Mouse (Mus musculus) heart, postnatal 0 days (tissue): ENCODE measurements at regions not wholly inside any gene's neighbourhood (a gene's known extent, or its start where the extent isn't known, plus 50 kb on each side); places are given as distances from the start of the nearest gene placed in this dataset.

ENCODE experiments used
- ATAC-seq: fragments of 200-750 bp; cut with Nextera tagmentation; 2 replicates; pipeline ENCODE4 v1.8.0; 2017; ENCODE audit warnings: low read depth, moderate number of reproducible peaks, moderate library complexity; ENCODE audit not compliant: insufficient read depth
- DNase-seq: peaks from one replicate; pipeline ENCODE4 v3.0.0-alpha.2; 2016; ENCODE audit warnings: low spot score
- H3K27ac ChIP-seq: fragments of 300-500 bp; sonication (generic); 2 replicates; pipeline ENCODE4 v1.5.1; 2014; ENCODE audit warnings: low read depth, mild to moderate bottlenecking
- H3K27me3 ChIP-seq: fragments of 300-500 bp; sonication (generic); 2 replicates; pipeline ENCODE4 v1.6.1; 2014; ENCODE audit warnings: low read length, mixed read lengths; ENCODE audit not compliant: control insufficient read depth, insufficient read depth
- H3K36me3 ChIP-seq: fragments of 300-500 bp; sonication (generic); replicated peaks from 2 replicates; pipeline ENCODE4 v1.6.1; 2014; ENCODE audit warnings: low read length, mixed read lengths; ENCODE audit not compliant: control insufficient read depth, insufficient read depth
- H3K4me1 ChIP-seq: fragments of 300-500 bp; sonication (generic); 2 replicates; pipeline ENCODE4 v1.6.1; 2014; ENCODE audit warnings: antibody characterized with exemption; ENCODE audit not compliant: control insufficient read depth, insufficient read depth
- H3K4me2 ChIP-seq: fragments of 300-500 bp; sonication (generic); 2 replicates; pipeline ENCODE4 v1.6.1; 2014; ENCODE audit warnings: low read depth, mild to moderate bottlenecking, low read length, moderate library complexity
- H3K4me3 ChIP-seq: fragments of 300-500 bp; sonication (generic); 2 replicates; pipeline ENCODE4 v1.5.1; 2014; ENCODE audit warnings: low read depth, low read length
- H3K9ac ChIP-seq: fragments of 300-500 bp; sonication (generic); replicated peaks from 2 replicates; pipeline ENCODE4 v1.6.1; 2014; ENCODE audit warnings: low read depth, low read length, mixed read lengths
- H3K9me3 ChIP-seq: fragments of 300-500 bp; sonication (generic); replicated peaks from 2 replicates; pipeline ENCODE4 v1.6.1; 2016; ENCODE audit warnings: low read length; ENCODE audit not compliant: control insufficient read depth
- CTCF ChIP-seq: IDR thresholded peaks from 2 replicates; pipeline ENCODE4 v1.5.1; 2016; ENCODE audit warnings: antibody characterized with exemption, control low read depth, low read depth
- EP300 ChIP-seq: IDR thresholded peaks from 2 replicates; pipeline ENCODE4 v1.6.1; 2016; ENCODE audit warnings: antibody characterized with exemption, low read depth
- WGBS: fragments of 180-500 bp; shearing (Covaris S2); extraction: QIAGEN DNeasy Blood & Tissue Kit; methylation state at CpG from one replicate; pipeline ENCODE4 v1.1.7; 2014; 5-methylcytosine and 5-hydroxymethylcytosine counted together

GRCm38 (mm10) chr6:103321058-103321457, 189.3 kb upstream of the Chl1 start:
- 77% methylated on average over 2 of the region's 2 CpGs for WGBS
- Histone ChIP-seq H3K9ac (no peak overlapping the region), H3K27ac (no peak overlapping the region)

GRCm38 (mm10) chr6:103322442-103322841, 187.9 kb upstream of the Chl1 start:
- Histone ChIP-seq H3K9me3 (no peaks in the 10 kb centered on the region), H3K4me2 (no peak overlapping the region), H3K36me3 (no peaks in the 10 kb centered on the region), H3K27me3 (no peaks in the 10 kb centered on the region), H3K9ac (no peak overlapping the region), H3K27ac (no peak overlapping the region), H3K4me3 (no peak overlapping the region), H3K4me1 (no peaks in the 10 kb centered on the region)
- no peak for DNase-seq
- TF ChIP-seq CTCF (no peak), EP300 (no peak)
- no peak for ATAC-seq

More at GRCm38 (mm10) chr6:103321058-103321457, 189.3 kb upstream of the Chl1 start:
- H3K4me1 ChIP-seq, result no peaks in the 10 kb centered on the region
- H3K36me3 ChIP-seq, result no peaks in the 10 kb centered on the region
- DNase-seq (no peak), ATAC-seq (no peak)
- no peaks in the 10 kb centered on the region for H3K9me3 ChIP-seq
- TF ChIP-seq EP300 (no peak), CTCF (no peak)
- no peak overlapping the region for H3K4me3 ChIP-seq
- no peaks in the 10 kb centered on the region for H3K27me3 ChIP-seq
- no peak overlapping the region for H3K4me2 ChIP-seq

- Histone ChIP-seq H3K9me3 (no peaks in the 10 kb centered on the region), H3K4me2 (no peak overlapping the region), H3K9ac (no peak overlapping the region), H3K36me3 (no peaks in the 10 kb centered on the region), H3K27ac (no peak overlapping the region), H3K4me1 (no peaks in the 10 kb centered on the region), H3K4me3 (no peak overlapping the region), H3K27me3 (no peaks in the 10 kb centered on the region)
- DNase-seq (no peak), ATAC-seq (no peak)
- TF ChIP-seq CTCF (no peak), EP300 (no peak)
These were observed 174.7 kb upstream of the Chl1 start for GRCm38 (mm10) chr6:103335683-103336082.

- DNase-seq (no peak), ATAC-seq (no peak)
- Histone ChIP-seq H3K9me3 (no peaks in the 10 kb centered on the region), H3K4me2 (no peak overlapping the region), H3K27ac (no peak overlapping the region), H3K4me1 (no peaks in the 10 kb centered on the region), H3K36me3 (no peaks in the 10 kb centered on the region), H3K4me3 (no peak overlapping the region), H3K27me3 (no peaks in the 10 kb centered on the region), H3K9ac (no peak overlapping the region)
- TF ChIP-seq CTCF (no peak), EP300 (no peak)
- WGBS, result 72% methylated on average over 7 of the region's 7 CpGs
These were observed 170.2 kb upstream of the Chl1 start for GRCm38 (mm10) chr6:103339961-103340732.

GRCm38 (mm10) chr6:103343515-103343914, 166.9 kb upstream of the Chl1 start:
- Histone ChIP-seq H3K27ac (no peak overlapping the region), H3K36me3 (no peaks in the 10 kb centered on the region), H3K9ac (no peak overlapping the region), H3K27me3 (no peaks in the 10 kb centered on the region), H3K4me1 (no peaks in the 10 kb centered on the region), H3K9me3 (no peaks in the 10 kb centered on the region), H3K4me2 (no peak overlapping the region), H3K4me3 (no peak overlapping the region)
- ATAC-seq (no peak), DNase-seq (no peak)
- 68% methylated on average over 5 of the region's 5 CpGs for WGBS
- TF ChIP-seq CTCF, result no peak
- TF ChIP-seq EP300, result no peak

- DNase-seq (no peak), ATAC-seq (no peak)
- H3K4me2 ChIP-seq, result no peak overlapping the region
- H3K27ac ChIP-seq, result no peak overlapping the region
- no peaks in the 10 kb centered on the region for H3K4me1 ChIP-seq
- H3K4me3 ChIP-seq, result no peak overlapping the region
- H3K27me3 ChIP-seq, result no peaks in the 10 kb centered on the region
- H3K9me3 ChIP-seq, result no peaks in the 10 kb centered on the region
- TF ChIP-seq EP300, result no peak
- no peak for TF ChIP-seq CTCF
- no peaks in the 10 kb centered on the region for H3K36me3 ChIP-seq
- H3K9ac ChIP-seq, result no peak overlapping the region
- WGBS, result 55% methylated on average over 2 of the region's 2 CpGs
These were observed 166.0 kb upstream of the Chl1 start for GRCm38 (mm10) chr6:103344413-103344812.
